Mouse (Mus musculus) testis, adult 2 months (tissue): Measurements from ENCODE around the gene Evi5l. TPM values are rescaled to one million over a fixed set of nuclear protein-coding genes. Genes with fewer than 3 reads are reported as not detected.
A peak's percentile ranks its signal among the peaks of the same experiment; 100 is the strongest.

ENCODE experiments used
- H3K27ac ChIP-seq: fragments of 200-500 bp; 2 replicates; pipeline ENCODE4 v1.5.1; 2012; ENCODE audit warnings: low read depth, low read length; ENCODE audit not compliant: control insufficient read depth, insufficient read depth
- H3K27me3 ChIP-seq: fragments of 200-500 bp; 2 replicates; pipeline ENCODE4 v1.6.1; 2012; ENCODE audit warnings: mild to moderate bottlenecking, low read length, moderate library complexity; ENCODE audit not compliant: control insufficient read depth, insufficient read depth
- H3K36me3 ChIP-seq: fragments of 200-500 bp; 2 replicates; pipeline ENCODE4 v1.6.1; 2012; ENCODE audit warnings: mild to moderate bottlenecking, low read length; ENCODE audit not compliant: control insufficient read depth, insufficient read depth
- H3K4me1 ChIP-seq: fragments of 200-500 bp; 2 replicates; pipeline ENCODE4 v1.6.1; 2012; ENCODE audit warnings: low read length; ENCODE audit not compliant: control insufficient read depth, insufficient read depth
- H3K4me3 ChIP-seq: fragments of 200-500 bp; 2 replicates; pipeline ENCODE4 v1.5.1; 2012; ENCODE audit warnings: low read depth, mild to moderate bottlenecking, low read length, moderate library complexity, mixed read lengths; ENCODE audit not compliant: control insufficient read depth
- CTCF ChIP-seq: fragments of 200-500 bp; IDR thresholded peaks from 2 replicates; pipeline ENCODE4 v1.5.1; 2012; ENCODE audit warnings: low read depth, mild to moderate bottlenecking, inconsistent platforms, low read length, moderate library complexity; ENCODE audit not compliant: control insufficient read depth, insufficient read depth, insufficient replicate concordance
- POLR2A ChIP-seq: fragments of 200-500 bp; IDR thresholded peaks from 2 replicates; pipeline ENCODE4 v1.6.1; 2012; ENCODE audit warnings: low read depth, mild to moderate bottlenecking, inconsistent platforms, low read length, moderate library complexity; ENCODE audit not compliant: control insufficient read depth
- polyA plus RNA-seq: library from polyadenylated mRNA; depleted of rRNA; stranded (reverse); fragments of >200 nt; gene quantifications from 2 replicates; pipeline ENCODE4 v1.2.3, GENCODE M21; 2012

The Evi5l gene
- polyA plus RNA-seq, 1 experiment = 181 TPM

DNA sequence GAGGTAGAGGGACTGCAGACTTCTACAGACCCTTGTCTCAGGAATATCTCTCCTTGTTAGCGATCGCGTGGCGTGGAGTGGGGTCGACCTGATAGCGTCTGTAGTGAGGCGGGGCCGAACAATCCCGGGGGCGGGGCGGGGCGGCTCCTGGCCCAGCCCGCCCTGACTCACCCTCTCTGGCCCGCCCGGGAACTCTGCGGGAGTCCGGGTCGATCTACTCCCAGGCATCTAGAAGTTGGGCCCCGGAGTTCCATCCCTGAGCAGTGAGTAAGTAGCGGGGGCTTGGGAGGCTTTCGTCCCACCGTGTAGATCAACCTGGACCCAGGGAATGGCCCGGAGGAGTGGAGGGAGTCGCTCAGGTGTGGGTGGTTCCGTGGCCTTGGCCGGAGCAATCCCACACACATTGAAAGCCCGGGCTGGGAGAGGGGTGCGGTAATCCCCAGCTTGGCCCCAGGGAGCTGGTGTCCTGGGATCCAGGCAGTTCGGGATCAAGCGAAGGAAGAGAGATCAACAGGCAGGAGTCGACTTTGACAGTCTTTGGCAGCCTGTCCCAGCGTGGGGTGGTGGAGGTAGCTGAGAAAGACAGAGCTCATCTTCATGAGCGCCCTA, 60.5 kb downstream of the Evi5l start, which contains the start of gene Lrrc8e:
Gene Lrrc8e (plus strand): TSS at position 89 of the 609 bp plus-strand sequence.
- H3K27ac ChIP-seq = no peak within 1 kb of the TSS
- H3K27me3 ChIP-seq = no peaks in the 10 kb centered on the region
- H3K4me3 ChIP-seq = peak within 1 kb of the TSS; percentile 5; the same call in 1 of the 2 replicates
- TF ChIP-seq CTCF = no peak
- no peak for TF ChIP-seq POLR2A
- no peaks in the 10 kb centered on the region for H3K36me3 ChIP-seq
- peaks cover 11% of the 10 kb centered on the region for H3K4me1 ChIP-seq

- Histone ChIP-seq H3K4me1 (peaks cover 11% of the 10 kb centered on the region), H3K4me3 (no peak overlapping the region), H3K27ac (no peak overlapping the region), H3K36me3 (no peaks in the 10 kb centered on the region), H3K27me3 (no peaks in the 10 kb centered on the region)
- TF ChIP-seq POLR2A (no peak), CTCF (no peak)
Measured at GRCm38 (mm10) chr8:4227919-4228318, 61.6 kb downstream of the Evi5l start.

GRCm38 (mm10) chr8:4229784-4230183, 63.4 kb downstream of the Evi5l start:
- H3K27me3 ChIP-seq = no peaks in the 10 kb centered on the region
- TF ChIP-seq CTCF (no peak), POLR2A (no peak)
- H3K36me3 ChIP-seq = no peaks in the 10 kb centered on the region
- no peak overlapping the region for H3K27ac ChIP-seq
- peaks cover 11% of the 10 kb centered on the region for H3K4me1 ChIP-seq
- no peak overlapping the region for H3K4me3 ChIP-seq

DNA sequence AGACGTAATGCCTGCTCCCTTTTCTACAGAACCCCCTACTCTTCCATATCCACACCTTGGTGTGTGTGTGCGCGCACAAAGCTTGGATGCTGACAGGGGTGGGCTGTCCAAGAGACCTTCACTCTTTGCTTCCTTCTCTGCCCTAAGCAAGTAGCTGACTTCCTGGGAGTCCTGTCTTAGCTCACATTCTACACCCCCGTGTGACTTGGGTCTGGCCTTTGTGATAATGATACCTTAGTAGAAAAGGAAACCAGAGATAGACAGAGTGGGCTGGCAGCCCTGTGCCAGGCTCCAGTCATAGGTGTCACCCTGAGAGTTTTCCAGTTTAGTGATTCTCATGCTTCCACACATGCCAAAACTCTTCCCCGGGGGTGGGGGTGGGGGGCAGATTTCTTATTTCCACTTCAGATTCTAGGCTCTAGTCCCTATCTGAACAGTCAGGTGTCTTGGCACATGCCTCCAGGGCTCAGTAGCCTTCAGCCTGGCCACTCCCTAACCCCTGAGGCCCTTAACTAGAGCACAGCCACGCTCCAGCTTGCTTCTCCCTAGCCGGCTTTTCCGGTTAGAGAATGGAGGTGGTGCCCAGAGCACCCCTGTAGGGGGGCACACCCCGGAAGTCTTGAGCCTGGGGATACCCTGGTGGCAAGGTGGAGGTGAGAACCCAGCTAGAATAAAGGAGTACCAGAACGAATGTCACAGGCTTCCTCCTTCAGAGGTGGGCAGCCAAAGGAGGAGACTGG, 64.4 kb downstream of the Evi5l start:
- TF ChIP-seq POLR2A (no peak), CTCF (no peak)
- no peak overlapping the region for H3K27ac ChIP-seq

GRCm38 (mm10) chr8:4237814-4238433, 71.6 kb downstream of the Evi5l start:
- Histone ChIP-seq H3K4me3 (peak overlapping the region; percentile 96), H3K4me1 (peaks cover 3% of the 10 kb centered on the region; the same call in 1 of the 2 replicates), H3K36me3 (no peaks in the 10 kb centered on the region), H3K27me3 (no peaks in the 10 kb centered on the region), H3K27ac (peak overlapping the region; percentile 95)
- TF ChIP-seq POLR2A = no peak
- TF ChIP-seq CTCF = no peak

More for the DNA sequence above, 64.4 kb downstream of the Evi5l start:
- Histone ChIP-seq H3K27me3 (no peaks in the 10 kb centered on the region), H3K4me1 (peaks cover 11% of the 10 kb centered on the region), H3K36me3 (no peaks in the 10 kb centered on the region), H3K4me3 (no peak overlapping the region)

DNA sequence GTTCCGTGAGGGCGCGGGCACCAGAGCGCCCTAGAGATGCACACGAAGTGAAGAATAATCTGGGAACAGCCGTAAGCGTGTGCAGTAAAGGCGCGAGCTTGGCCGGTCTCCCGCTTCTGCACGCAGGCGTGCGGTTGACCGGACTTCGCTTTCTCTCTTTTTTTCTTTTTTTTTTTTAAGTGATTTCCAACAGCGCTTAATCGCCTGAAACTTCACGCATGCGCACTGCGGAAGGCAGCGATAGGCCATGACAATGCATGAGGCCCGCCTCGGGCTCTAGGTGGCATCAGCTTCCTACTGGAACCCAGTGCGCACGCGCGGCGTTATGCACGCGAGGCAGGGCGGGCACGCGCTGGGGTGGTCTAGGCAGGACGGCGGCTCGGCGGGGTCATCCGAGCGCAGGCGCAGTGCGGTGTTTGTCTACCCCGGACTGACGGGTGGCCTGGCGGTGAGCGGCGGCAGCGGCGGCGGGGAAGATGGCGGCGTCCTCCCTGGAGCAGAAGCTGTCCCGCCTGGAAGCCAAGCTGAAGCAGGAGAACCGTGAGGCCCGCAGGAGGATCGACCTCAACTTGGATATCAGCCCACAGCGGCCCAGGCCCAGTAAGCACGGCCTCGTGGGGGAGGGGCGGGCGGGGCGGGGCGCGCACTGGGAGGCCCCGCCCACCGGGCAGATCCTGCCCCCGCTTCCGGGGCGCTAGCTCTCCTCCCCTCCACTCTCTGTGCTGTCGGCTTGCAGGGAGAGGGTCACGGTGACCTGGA, 72.2 kb downstream of the Evi5l start, which contains the start of the genes Map2k7 and Gm49320:
Gene Map2k7 (plus strand): TSS at position 307 of the 759 bp plus-strand sequence.
Gene Gm49320 (plus strand): TSS at position 432 of the 759 bp plus-strand sequence.
- Histone ChIP-seq H3K4me3 (peak within 1 kb of the TSS; percentile 96), H3K36me3 (no peaks in the 10 kb centered on the region), H3K27ac (peak within 1 kb of the TSS; percentile 95), H3K4me1 (peaks cover 3% of the 10 kb centered on the region; the same call in 1 of the 2 replicates), H3K27me3 (no peaks in the 10 kb centered on the region)
- TF ChIP-seq CTCF (no peak; the same call in 1 of the 2 replicates), POLR2A (peak; percentile 45; the same call in 1 of the 2 replicates)
